Mouse (Mus musculus): ENCODE data around the gene Krtcap3.

DNA sequence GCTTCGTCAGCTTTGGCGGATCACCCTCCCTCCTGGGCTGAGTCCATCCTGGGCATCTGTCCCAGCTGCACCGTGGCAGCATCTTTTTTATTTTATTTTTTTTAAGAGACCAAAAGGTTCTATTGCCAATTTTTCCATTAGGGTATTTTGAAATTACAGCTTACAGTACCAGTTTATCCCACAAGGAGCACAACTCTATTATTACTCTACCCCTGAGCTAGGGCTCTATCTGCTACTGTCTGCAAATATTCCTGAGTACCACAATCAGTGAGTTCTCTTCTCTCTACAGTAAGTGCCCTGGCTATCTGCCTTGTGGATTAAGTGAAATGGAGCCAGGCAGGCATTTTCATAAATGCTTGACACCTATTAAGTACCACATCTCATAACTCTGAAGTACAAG lies 37.2 kb downstream of the Krtcap3 start:
- TF ChIP-seq CTCF (IDR thresholded peaks at IDR 0.05) (peak; percentile 12; the same call in 1 of the 2 replicates), EP300 (IDR thresholded peaks at IDR 0.05; ENCODE audit: insufficient read depth, low read depth, low read length) (no peak)
